Mouse (Mus musculus): Measurements from ENCODE around the gene Art3. TPM values are rescaled to one million over a fixed set of nuclear protein-coding genes. Genes with fewer than 3 reads are reported as not detected.

Art3 gene
- polyA plus RNA-seq, 1 experiment from 2014 or later: 3.5 TPM

DNA sequence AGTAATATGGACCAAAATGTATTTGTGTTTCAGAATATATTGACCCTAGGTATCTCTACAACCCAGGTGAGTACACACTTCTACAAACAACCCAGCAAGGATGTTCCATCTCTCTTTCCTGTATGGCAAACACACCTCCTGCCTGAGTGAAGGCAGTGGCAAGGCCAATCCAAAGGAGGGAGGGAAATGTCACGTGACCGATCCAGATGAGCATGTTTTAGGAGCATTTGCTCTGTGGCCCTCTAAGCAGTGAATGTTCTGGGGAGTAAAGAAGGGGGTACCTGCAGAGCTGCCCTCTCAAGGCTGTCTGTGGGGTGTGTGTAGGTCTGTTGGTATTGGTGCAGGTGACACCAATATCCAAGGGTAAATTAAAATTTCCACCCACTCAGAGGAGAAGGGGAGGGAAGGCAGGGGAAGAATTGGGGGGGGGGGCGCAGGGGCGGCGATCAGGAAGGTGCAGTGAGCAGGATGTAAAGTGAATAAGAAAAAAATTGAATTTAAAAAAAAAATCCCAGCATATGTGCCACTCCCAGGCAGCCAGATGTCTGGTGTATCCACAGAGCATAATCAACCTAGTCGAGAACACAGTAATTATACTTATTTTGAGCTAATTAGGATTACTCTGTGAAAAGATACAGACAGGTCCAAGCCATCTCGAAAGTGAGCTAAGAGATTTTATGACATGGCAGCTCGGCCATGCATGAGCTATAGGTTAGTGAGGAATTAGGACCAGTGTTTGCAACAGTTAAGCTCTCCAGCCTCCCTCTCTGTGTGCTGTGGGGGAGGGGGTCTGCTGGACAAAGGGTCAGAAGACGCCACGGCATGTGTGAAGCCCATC lies 72.2 kb downstream of the Art3 start:
- Histone ChIP-seq H3K9me3 (no peaks in the 10 kb centered on the region), H3K36me3 (no peaks in the 10 kb centered on the region), H3K9ac (no peak overlapping the region), H3K4me2 (no peak overlapping the region), H3K27me3 (replicated peaks) (no peaks in the 10 kb centered on the region), H3K4me1 (no peaks in the 10 kb centered on the region), H3K4me3 (replicated peaks) (no peak overlapping the region), H3K27ac (no peak overlapping the region)
- no peak for ATAC-seq (ENCODE audit: insufficient read depth, low FRiP score, low read depth)
- WGBS: 64% methylated on average over 10 of the region's 10 CpGs

DNA sequence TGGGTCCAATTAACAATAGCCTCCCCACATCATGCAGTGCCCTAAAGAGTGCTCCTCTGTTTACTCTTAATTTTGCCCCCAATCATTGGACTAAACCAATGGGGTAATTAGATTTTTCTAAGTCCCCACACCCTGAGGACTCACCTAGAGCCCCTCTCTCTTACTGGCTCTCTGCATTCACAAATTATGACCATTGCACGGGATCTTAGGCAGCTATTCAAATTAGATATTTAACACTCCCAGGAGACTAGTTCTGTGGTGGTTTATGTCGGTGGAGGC lies 72.7 kb downstream of the Art3 start:
- Histone ChIP-seq H3K27me3 (replicated peaks) (no peaks in the 10 kb centered on the region), H3K4me1 (no peaks in the 10 kb centered on the region), H3K4me3 (replicated peaks) (no peak overlapping the region), H3K4me2 (no peak overlapping the region), H3K9me3 (no peaks in the 10 kb centered on the region), H3K36me3 (no peaks in the 10 kb centered on the region), H3K27ac (no peak overlapping the region), H3K9ac (no peak overlapping the region)
- no peak for ATAC-seq (ENCODE audit: insufficient read depth, low FRiP score, low read depth)
- WGBS: 48% methylated on average over 2 of the region's 2 CpGs

DNA sequence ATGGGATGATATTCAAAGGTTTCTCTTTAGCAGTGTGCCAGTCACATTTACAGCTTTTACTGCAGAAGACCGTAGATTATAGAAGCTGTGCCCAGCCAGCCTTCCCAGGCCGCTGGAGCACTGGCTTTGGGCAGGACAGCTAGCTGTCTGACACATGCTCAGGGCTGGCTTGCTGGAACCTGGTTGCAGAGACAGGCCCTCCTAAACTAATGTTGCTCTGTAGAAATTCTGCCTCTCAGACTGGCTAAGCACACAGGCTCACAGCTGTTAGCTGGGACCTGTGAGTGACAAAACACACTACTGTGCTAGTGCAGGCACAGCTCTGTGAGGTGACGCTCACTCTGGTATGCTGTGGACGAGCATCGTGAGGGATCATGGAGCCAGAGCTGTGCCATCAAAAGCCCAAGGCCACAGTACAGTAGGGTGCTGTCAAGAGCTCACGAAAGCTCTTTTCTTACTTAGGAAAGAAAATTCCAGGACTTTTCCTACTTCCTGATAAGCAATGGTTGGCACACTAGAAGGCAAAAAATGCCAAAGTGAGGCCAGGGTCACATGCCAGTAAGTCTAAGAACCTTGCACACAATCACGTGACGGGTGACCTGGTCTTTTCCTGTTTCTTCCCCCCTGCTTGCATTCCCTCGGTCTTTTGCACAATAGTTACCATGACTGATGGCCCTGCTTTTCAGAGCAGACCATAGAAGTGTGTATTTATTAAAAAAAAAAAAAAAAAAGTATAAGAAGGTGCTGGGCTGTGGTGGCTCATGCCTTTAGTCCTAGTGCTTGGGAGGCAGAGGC lies 77.9 kb downstream of the Art3 start:
- Histone ChIP-seq H3K4me3 (replicated peaks) (no peak overlapping the region), H3K27me3 (replicated peaks) (no peaks in the 10 kb centered on the region), H3K9me3 (no peaks in the 10 kb centered on the region), H3K36me3 (0 out of 2 replicates have a peak, but pooled peaks cover 3% of the 10 kb centered on the region), H3K27ac (no peak overlapping the region), H3K4me1 (no peaks in the 10 kb centered on the region), H3K9ac (no peak overlapping the region), H3K4me2 (no peak overlapping the region)
- WGBS: 77% methylated on average over 9 of the region's 9 CpGs
- ATAC-seq (ENCODE audit: insufficient read depth, low FRiP score, low read depth): no peak

DNA sequence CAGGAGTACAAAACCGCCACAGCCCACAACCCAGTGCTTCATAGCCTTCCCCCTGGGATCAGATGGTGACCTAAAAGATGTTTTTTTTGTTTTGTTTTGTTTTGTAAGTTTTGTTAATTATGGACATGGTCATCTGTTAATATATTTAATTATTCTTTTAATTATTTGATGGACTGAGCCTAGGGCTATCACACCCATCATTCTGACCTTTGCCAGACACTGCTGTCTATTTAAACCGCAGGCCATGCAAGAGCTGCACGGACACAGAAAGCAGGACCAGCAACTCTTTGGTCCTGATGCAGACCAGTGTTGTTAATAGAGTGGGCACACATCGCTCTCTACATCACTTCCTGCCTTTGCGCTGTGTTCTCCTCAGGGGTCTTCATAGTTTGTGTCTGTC lies 78.9 kb downstream of the Art3 start:
- no peak for ATAC-seq (ENCODE audit: insufficient read depth, low FRiP score, low read depth)

DNA sequence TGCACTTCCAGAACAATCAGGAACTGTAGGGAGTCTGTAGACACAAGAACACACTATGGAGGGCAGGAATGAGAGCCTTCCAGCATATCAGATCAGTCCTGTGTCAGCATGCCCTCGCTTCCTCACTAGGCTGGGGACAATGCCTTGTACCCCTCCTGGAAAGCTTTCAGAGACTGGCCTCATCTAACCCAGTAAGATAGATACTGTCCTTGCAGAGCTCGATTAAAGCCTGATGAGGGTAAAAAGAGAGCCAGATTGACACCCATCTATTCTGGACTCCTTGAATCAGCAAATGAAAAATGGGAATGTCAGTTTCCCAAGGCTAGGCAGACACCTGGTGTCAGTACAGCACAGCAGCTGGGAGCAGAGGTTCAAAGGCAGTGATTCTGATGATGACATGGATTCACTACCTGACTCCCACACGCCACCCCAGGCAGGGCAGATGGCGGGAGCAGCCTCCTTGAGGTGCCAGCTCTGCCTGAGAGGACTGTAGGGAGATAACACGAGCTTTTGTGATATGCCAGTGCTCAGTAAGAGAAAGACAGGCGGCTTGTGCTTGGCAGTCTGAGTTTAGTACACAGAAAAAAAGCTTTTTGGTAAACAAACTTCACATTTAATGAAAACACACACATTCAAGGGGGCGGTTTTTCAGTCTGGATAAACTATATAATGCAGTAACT lies 80.0 kb downstream of the Art3 start:
- no peak overlapping the region for H3K4me3 ChIP-seq (replicated peaks)
- H3K27ac ChIP-seq: no peak overlapping the region
- no peak for ATAC-seq (ENCODE audit: insufficient read depth, low FRiP score, low read depth)
- H3K4me1 ChIP-seq: no peaks in the 10 kb centered on the region
- H3K27me3 ChIP-seq (replicated peaks): no peaks in the 10 kb centered on the region
- 66% methylated on average over 7 of the region's 7 CpGs for WGBS
- no peak overlapping the region for H3K4me2 ChIP-seq
- H3K36me3 ChIP-seq: 0 out of 2 replicates have a peak, but pooled peaks cover 6% of the 10 kb centered on the region
- no peaks in the 10 kb centered on the region for H3K9me3 ChIP-seq
- no peak overlapping the region for H3K9ac ChIP-seq

More for the DNA sequence above, 78.9 kb downstream of the Art3 start:
- no peaks in the 10 kb centered on the region for H3K9me3 ChIP-seq
- H3K4me2 ChIP-seq: no peak overlapping the region
- H3K27ac ChIP-seq: no peak overlapping the region
- 89% methylated on average over 5 of the region's 5 CpGs for WGBS
- H3K4me1 ChIP-seq: no peaks in the 10 kb centered on the region
- H3K27me3 ChIP-seq (replicated peaks): no peaks in the 10 kb centered on the region
- H3K9ac ChIP-seq: no peak overlapping the region
- no peak overlapping the region for H3K4me3 ChIP-seq (replicated peaks)
- 0 out of 2 replicates have a peak, but pooled peaks cover 3% of the 10 kb centered on the region for H3K36me3 ChIP-seq

DNA sequence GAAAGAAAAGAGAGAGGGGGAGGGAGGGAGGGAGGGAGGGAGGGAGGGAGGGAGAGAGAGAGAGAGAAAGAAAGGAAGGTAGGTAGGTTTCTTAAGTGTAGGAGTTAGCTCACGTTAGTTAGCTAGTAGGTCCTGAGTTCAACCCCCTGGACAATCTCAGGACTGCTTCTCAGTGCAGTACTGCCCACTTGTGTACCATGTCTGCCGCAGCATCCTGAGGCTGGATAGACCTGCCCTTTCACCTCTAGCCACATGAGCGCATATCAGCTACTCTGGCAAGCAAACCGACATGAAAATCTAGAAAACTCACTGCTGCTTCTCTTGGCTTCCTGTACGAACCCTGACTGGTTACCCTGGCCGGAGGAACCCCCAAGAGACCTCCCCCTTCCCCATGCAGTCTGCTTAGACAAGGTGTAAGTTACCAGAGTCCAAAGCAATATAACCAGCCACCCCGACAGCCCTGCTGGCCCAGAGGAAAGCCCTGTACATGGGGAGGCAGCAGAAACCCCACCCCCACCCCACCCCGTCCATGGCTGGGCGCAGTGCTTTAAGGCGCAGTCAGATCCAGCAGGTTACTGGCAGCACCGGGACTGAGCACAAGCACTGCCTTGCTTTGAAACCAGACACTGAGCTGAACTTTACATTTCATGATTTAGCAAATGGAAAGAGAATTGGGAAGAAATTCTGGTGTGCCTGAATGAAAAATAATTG lies 81.8 kb downstream of the Art3 start:
- H3K4me3 ChIP-seq (replicated peaks): no peak overlapping the region
- H3K27me3 ChIP-seq (replicated peaks): no peaks in the 10 kb centered on the region
- peak; percentile 4; the same call in 1 of the 2 replicates for ATAC-seq (ENCODE audit: insufficient read depth, low FRiP score, low read depth)

DNA sequence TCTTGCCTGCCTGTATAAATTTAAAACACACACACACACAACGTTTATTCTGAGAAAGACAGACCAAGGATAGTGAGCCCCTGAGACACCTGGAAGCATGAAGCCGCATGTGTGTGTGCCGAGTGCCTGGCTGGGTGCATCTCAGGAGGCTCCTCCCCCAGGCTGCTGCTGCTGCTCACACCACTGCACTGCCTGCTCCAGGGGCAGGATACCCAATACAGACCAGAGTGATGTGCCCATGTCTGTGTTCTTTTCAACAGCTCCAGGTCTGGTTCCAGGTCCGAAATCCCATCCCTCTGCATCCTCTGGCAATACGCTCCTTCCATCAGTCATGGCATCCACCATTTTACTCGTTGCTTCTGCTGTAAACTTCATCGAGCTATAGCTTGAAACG lies 82.4 kb downstream of the Art3 start:
- H3K4me3 ChIP-seq (replicated peaks): no peak overlapping the region
- ATAC-seq (ENCODE audit: insufficient read depth, low FRiP score, low read depth): no peak
- H3K27ac ChIP-seq: no peak overlapping the region
- no peaks in the 10 kb centered on the region for H3K27me3 ChIP-seq (replicated peaks)
- peaks cover 22% of the 10 kb centered on the region for H3K36me3 ChIP-seq
- 82% methylated on average over 8 of the region's 8 CpGs for WGBS
- H3K9me3 ChIP-seq: no peaks in the 10 kb centered on the region
- no peaks in the 10 kb centered on the region for H3K4me1 ChIP-seq
- no peak overlapping the region for H3K4me2 ChIP-seq
- no peak overlapping the region for H3K9ac ChIP-seq

More for the DNA sequence above, 81.8 kb downstream of the Art3 start:
- H3K36me3 ChIP-seq: peaks cover 21% of the 10 kb centered on the region
- H3K4me2 ChIP-seq: no peak overlapping the region
- H3K9me3 ChIP-seq: no peaks in the 10 kb centered on the region
- WGBS: 85% methylated on average over 11 of the region's 11 CpGs
- no peak overlapping the region for H3K9ac ChIP-seq
- H3K4me1 ChIP-seq: no peaks in the 10 kb centered on the region
- H3K27ac ChIP-seq: no peak overlapping the region

DNA sequence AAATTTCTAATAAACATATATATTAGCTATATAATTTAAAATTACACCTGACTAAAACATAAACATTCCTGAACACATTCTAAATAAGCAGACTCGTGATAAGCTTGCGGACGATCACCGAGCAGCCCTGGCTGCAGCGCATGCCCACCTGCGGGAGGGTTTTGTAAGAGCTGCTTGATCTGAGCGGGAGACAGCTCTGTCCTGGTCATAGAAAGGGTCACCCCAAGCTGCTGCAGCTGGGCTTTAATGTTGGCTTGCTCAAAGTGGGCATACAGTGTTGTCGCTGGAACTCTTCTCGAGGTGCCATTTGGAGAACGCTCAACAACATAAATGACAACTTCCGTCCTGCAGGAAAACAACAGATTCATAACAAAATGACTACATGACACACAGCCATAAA lies 92.5 kb downstream of the Art3 start:
- Histone ChIP-seq H3K4me2 (no peak overlapping the region), H3K9ac (no peak overlapping the region), H3K36me3 (peaks cover 53% of the 10 kb centered on the region), H3K4me3 (replicated peaks) (no peak overlapping the region), H3K27me3 (replicated peaks) (no peaks in the 10 kb centered on the region), H3K4me1 (no peaks in the 10 kb centered on the region), H3K9me3 (no peaks in the 10 kb centered on the region), H3K27ac (no peak overlapping the region)
- 90% methylated on average over 11 of the region's 11 CpGs for WGBS
- ATAC-seq (ENCODE audit: insufficient read depth, low FRiP score, low read depth): no peak

DNA sequence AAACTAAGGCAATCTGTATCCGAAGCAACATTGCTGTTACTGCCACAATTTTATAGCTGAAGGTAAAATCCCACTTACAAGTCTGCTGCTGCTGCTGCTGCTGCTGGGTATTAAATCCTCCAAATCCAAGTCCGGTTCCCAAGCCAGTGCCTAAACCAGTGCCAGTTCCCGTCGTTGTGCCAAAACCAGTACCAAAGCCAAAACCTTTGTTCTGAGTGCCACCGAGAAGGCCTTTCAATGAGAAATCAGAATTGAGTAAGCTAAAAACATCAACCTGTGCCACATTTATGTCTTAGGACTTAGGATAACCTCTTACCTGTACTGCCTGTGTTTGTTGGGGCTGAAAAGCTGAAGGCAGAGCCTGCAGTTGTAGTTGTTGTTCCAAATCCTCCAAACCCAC lies 99.1 kb downstream of the Art3 start:
- H3K9me3 ChIP-seq: no peaks in the 10 kb centered on the region
- H3K4me2 ChIP-seq: no peak overlapping the region
- H3K4me1 ChIP-seq: no peaks in the 10 kb centered on the region
- H3K27me3 ChIP-seq (replicated peaks): no peaks in the 10 kb centered on the region
- no peak overlapping the region for H3K27ac ChIP-seq
- no peak overlapping the region for H3K4me3 ChIP-seq (replicated peaks)
- no peak overlapping the region for H3K9ac ChIP-seq
- WGBS: 80% methylated on average over 5 of the region's 5 CpGs
- no peak for ATAC-seq (ENCODE audit: insufficient read depth, low FRiP score, low read depth)
- H3K36me3 ChIP-seq: peaks cover 18% of the 10 kb centered on the region

DNA sequence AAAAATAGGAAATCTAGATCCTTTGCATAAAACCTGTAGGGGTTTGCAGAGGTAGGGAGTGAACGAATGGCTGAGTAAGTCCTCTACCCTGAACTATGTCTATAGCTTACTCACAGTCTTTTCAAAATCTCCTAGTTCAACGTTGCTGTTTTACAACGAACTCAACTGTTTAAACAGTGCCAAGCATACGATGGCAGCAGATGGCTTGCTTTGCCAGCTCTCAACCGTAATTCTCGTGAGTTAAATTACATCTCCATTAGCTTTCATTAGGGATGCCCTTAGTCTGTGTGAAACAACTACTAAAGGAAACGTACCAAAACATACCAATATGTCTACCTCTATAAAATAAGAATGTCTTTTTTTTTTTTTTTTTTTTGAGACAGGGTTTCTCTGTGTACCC lies 100.0 kb downstream of the Art3 start:
- no peak overlapping the region for H3K9ac ChIP-seq
- no peaks in the 10 kb centered on the region for H3K9me3 ChIP-seq
- H3K27me3 ChIP-seq (replicated peaks): no peaks in the 10 kb centered on the region
- H3K4me3 ChIP-seq (replicated peaks): no peak overlapping the region
- H3K4me2 ChIP-seq: no peak overlapping the region
- no peak for ATAC-seq (ENCODE audit: insufficient read depth, low FRiP score, low read depth)
- no peak overlapping the region for H3K27ac ChIP-seq
- 75% methylated on average over 7 of the region's 7 CpGs for WGBS
- no peaks in the 10 kb centered on the region for H3K4me1 ChIP-seq
- peaks cover 18% of the 10 kb centered on the region for H3K36me3 ChIP-seq

DNA sequence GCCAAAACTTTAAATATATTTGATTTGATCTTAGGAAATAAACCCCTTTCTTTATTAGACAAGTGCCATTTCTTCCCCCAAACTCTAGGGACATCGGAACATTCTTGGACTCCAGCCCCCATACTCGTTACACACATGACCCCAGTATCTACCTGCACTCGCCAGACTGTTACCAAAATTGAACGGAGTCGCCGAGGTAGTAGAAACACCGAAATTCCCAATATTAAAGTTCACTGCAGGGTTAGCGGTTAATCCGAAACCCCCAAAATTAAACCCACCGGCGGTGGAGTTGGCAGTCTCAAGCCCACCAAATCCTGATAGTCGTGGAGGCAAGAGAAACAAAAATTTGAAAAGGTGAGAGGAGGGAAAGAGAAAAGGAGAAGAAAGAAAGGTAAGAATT lies 102.4 kb downstream of the Art3 start:
- WGBS: 1% methylated on average over 12 of the region's 12 CpGs
- no peak for ATAC-seq (ENCODE audit: insufficient read depth, low FRiP score, low read depth)
- no peaks in the 10 kb centered on the region for H3K9me3 ChIP-seq

More for the DNA sequence above, 102.4 kb downstream of the Art3 start:
- no peaks in the 10 kb centered on the region for H3K36me3 ChIP-seq
- peak overlapping the region; percentile 85; the same call in 1 of the 2 replicates for H3K27ac ChIP-seq
- no peaks in the 10 kb centered on the region for H3K27me3 ChIP-seq (replicated peaks)
- H3K4me2 ChIP-seq: peak overlapping the region; percentile 81
- H3K4me1 ChIP-seq: no peaks in the 10 kb centered on the region
- peak overlapping the region; percentile 89 for H3K9ac ChIP-seq
- H3K4me3 ChIP-seq (replicated peaks): peak overlapping the region; percentile 99
